Mouse (Mus musculus) lung, postnatal 36 days (tissue): ENCODE data around the gene Chchd10.

Experiments
- DNase-seq: peaks from one replicate; pipeline ENCODE4 v3.0.0; 2022; ENCODE audit warnings: mixed read lengths

The Chchd10 gene

DNA sequence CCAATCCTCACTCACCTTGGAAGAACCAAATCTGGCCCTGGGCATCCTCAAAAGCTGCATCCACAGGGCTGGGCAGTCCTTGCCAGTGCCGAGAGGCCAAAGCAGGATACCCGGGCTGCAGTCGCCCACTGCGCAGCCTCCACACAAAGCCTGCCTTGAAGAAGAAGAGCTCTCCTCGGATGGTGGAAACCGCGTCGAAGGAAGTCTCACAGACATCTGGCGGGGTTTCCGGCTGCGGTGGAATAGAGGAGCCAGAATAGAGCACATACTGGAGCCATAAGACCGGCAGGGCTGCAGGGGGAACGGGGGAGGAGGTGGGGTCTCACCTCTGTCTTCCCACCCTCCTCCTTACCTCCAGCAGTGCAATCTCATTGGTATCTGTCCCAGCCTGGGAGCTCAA, 6.5 kb upstream of the Chchd10 start:
- no peak for DNase-seq

- peak; percentile 55 for DNase-seq
These were observed 2.6 kb upstream of the Chchd10 start for GRCm38 (mm10) chr10:75930304-75930703.

- DNase-seq, result no peak
These were observed 1.6 kb upstream of the Chchd10 start for GRCm38 (mm10) chr10:75931311-75931710.

GRCm38 (mm10) chr10:75932081-75932678, 750 bp upstream of the Chchd10 start:
- peak; percentile 56 for DNase-seq

GRCm38 (mm10) chr10:75934991-75935390, 2.1 kb downstream of the Chchd10 start:
- DNase-seq, result no peak

GRCm38 (mm10) chr10:75935680-75936541, 3.0 kb downstream of the Chchd10 start, which contains the start of gene Mmp11:
Gene Mmp11, minus strand, starts transcription at chr10:75936496.
- peak; percentile 82 for DNase-seq

GRCm38 (mm10) chr10:75936909-75937667, 4.2 kb downstream of the Chchd10 start:
- DNase-seq, result no peak

GRCm38 (mm10) chr10:75937851-75938643, 5.1 kb downstream of the Chchd10 start:
- DNase-seq, result no peak

DNA sequence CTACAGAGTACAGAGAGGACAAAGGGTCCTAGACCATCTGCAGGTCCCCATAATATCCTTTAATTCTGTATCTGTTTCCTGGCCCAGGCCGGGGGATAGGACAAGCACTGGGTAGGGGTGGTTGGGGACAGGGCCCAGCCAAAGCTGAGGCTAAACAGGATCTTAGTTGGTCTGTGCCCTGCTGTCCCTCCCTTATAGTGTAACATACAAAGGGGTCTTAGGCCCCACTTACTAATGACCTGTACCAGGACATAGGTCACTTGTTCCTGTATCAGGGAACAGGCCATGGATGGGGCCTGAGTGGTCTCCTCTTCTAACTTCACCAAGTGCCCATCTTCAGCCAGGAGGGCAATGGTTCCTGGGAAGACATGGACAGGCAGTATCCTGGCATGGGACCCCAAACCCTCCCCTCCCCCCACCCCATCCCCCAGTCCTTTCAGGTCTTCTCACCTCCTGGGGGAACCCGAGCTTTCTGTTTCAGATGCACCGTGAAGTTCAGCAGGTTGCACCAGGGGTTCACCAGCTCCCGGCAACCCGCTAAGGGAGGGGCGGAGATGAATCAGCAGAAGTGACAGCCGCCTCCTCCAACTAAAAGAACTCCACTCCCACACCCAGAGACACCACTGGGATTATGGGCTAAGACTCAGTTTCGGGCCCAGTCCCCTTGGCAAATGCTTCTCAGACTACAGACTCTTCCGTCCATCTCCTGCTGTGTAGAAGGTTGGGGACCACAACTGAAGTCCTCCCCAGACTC, 6.7 kb downstream of the Chchd10 start:
- DNase-seq, result no peak

GRCm38 (mm10) chr10:75940520-75940919, 7.6 kb downstream of the Chchd10 start, which contains the start of gene Gm867:
Gene Gm867, minus strand, starts transcription at chr10:75940672.
- no peak for DNase-seq

DNA sequence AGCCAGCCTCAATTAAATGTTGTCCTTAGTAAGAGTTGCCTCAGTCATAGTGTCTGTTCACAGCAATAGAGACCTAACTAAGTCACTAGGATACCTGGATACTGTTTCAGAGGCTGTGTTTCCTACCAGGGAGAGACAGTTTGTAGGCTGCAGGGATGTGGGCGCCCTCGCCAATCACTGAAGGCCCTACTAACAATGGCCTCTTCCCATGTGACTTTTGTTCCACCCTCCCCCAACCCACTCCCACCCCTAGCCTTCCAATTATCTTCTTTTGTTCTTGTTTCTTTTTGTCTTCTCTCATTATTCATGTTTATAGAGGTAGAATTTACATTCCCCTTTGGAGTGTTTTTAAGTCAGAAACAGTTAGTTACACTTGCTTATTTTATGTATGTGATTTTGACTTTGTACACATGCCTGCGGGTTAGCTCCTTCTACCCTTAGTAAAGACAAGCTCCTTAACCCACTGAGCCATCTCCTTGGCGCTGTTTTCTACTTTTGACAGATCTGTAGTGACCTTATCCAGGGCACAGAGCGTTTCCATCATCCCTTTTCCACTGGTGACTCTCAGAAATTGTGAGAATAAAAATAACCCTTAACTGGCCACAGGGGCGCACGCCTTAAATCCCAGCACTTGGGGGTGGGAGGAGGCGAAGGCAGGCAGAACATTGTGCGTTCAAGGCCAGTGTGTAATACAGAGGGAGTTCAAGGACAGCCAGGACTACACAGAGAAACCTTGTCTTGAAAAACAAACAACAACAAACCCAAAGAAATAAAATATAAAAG, 8.3 kb downstream of the Chchd10 start:
- no peak for DNase-seq

DNA sequence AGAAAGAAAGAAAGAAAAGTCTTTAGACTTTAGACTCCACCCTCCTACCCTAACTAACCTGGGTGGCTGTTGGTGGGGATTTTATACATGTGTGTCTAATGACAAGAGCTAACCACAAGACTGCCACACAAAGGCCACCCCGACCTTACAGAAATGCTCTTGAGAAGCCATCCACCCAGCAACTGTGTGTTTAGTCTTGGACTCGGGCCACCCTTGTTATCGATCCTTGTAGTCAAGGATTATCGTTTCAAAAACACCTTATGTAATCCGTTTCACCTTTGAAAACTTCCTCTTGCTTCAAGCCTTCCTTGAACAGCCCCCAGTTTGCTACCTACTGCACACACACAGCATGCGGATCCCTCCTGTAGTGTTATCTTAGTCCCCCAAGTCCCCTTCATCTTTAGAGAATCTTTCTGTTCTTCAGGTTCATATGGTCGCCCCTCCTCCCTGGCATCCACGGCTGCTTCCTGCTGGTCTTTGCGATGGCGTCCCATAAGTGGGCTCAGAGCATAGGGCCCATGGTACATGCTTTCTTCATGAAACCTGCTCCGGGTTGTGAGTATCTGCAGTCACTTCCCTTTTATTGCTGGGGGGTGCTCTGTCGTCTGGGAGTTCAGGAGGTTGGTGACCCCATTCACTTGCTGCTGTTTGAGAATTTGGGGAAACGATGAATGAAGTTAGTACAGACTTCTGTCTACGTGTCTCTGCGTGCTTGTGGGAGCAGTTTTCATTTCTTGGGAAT, 10.0 kb downstream of the Chchd10 start, which contains the start of gene Vpreb3:
TSS of gene Vpreb3 (plus strand) at position 322 of the 742 bp plus-strand sequence.
- peak; percentile 54 for DNase-seq

DNA sequence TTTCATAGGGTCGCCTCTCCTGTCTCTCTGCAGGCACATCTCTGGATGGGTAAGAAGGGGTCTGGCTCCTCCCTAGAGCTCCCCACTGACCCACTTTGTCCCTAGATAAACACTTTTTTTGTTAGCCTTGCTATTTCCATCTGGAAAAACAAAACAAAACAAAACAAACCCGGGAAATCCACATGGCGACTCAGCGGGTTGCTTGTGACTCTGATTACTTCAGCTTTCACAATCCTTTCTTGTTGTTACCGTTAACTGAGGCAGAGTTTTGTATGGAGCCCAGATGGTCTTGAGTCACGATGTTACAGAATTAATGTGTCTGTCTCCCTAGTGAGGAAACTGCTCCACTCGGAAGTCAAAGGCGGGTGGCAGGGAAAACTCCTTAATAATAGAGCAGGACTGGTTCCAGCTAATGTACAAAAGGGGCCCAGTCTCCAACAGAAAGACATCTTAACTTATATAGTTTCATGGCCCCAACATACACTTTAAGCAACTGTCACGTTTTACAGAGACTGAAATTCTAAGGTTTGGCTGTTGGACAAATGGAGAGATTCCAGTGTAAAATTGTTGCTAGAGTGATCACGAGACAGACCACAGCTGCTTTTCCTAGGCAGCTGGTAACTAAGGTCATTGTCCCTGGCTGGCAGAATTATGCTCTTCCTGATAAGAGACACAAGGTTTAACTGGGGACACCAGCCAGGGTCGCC, 11.3 kb downstream of the Chchd10 start:
- DNase-seq, result peak; percentile 60

- no peak for DNase-seq
These were observed 12.3 kb downstream of the Chchd10 start for GRCm38 (mm10) chr10:75945213-75945612.

DNA sequence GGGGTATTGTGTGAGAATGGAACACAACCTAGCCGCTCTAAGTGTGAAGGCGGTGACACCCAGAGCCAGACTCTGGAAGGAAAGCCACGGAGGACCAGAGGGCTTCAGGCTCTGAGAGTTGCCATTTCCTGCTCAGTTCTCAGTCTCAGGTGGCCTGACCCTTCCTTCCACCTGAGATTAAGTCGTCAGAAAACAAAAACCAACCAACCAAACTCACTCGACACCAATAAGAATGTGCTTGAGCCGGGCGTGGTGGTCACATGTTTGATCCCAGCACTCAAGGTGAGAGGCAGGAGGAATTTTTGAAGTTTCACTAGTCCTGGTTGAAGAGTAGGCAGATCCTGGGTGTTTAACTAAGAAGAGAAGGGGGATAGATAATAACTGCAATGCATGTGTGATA, 13.0 kb downstream of the Chchd10 start:
- DNase-seq, result peak; percentile 87

DNA sequence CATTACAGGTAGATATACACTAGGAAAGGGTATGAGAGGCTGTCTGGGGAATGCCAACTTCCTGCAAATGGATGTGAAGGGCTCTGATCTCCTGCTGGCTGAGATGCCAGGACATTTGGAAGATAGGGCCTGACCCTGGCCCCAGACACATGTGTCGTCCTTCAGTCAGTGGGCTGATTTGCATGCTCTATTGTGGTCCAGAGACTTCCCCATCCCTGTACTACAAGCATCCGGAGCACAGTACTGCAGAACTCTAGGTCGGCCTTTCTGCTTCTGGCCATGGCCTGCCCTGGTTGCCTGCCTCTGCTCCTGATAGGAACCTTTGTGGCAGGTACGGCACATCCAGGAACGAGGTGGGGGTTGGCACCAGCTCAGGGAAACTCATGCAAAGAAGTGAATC, 15.1 kb downstream of the Chchd10 start:
- no peak for DNase-seq

DNA sequence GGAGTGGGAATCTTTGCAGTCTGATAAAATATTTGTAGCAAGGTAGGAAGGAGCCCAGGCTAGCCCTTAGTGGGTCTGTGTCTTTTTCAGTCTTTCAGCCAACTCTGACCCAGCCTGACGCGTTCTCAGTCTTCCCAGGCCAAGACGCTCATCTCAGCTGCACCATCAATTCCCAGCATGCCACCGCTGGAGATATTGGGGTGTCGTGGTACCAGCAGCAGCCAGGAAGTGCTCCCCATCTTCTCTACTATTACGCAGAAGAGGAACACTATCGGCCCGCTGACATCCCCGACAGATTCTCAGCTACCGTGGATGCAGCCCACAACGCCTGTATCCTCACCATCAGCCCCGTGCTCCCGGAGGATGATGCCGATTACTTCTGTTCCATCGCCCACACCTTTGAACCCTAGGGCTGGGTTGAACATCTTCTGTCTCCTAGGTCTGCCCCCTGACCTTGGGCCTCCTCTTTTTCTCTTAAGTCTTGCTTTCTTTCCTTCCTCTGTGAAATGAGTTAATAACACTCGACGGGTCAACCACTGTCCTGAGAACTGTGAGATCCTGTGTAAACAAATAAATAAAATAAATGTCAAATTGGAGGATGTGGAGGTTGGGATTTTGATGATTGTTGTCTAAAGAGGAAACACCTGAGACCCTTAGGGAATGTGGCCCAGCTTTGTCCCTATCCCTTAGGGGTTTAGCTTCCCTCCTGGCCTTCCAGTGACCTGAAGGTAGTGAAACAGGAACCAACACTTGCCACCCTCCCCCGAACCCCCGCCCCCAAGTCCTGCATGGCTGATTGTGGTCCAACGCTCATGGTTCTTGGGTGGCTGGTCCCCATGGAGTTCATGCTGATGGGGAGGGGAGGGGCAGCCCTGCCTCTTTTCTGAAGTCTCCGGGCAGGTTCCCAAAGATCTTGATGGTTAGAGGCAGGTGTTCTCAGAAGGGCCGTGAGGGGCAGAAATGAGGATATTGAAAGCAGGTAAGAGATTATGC, 16.4 kb downstream of the Chchd10 start:
- no peak for DNase-seq

- no peak for DNase-seq
These were observed 17.9 kb downstream of the Chchd10 start for GRCm38 (mm10) chr10:75950791-75951210.
